Mouse (Mus musculus) heart, postnatal 25 days (tissue): ENCODE measurements around the gene Cntrl. TPM values are rescaled to one million over a fixed set of nuclear protein-coding genes. Genes with fewer than 3 reads are reported as not detected.

Source experiments
- DNase-seq: peaks from one replicate; pipeline ENCODE4 v3.0.0; 2022; ENCODE audit warnings: low spot score
- intact Hi-C: fragments of 180-260 bp; cut with DNase I; formaldehyde crosslinking; loops from one replicate; pipeline ENCODE4 v1.15.1; 2025
- total RNA-seq, 2 experiments: library from RNA; stranded (reverse); gene quantifications; 2 replicates each; pipeline ENCODE4 v1.2.3; 2021

The Cntrl gene
- total RNA-seq, 2 experiments from 2014 or later = 6.5 to 7.1 TPM

- DNase-seq = no peak
- intact Hi-C loops = loop anchor here (5.0 to 10.0 kb wide), 3 partner anchors 61 to 334 kb away; partner anchors contain the start of genes Fbxw2 and Hspa5
Measured at GRCm38 (mm10) chr2:35108712-35109111, 580 bp upstream of the Cntrl start.

DNA sequence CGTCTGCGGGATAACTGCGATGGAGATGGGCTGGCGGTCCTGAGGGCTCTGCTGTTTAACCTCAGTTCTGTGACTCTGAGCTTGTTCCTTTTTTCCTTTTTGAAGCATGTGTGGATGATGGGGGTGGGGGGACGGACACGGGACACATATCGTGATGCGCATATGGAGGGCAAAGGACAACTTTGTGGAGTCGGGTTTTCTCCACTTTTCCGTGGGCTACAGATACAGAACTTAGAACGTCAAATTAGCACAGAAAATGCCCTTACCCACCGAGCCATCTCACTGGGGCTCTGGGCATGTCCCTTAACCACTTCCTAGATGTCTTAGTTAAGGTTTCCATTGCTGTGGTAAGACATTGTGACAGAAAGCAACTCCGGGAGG lies 622 bp downstream of the Cntrl start:
- DNase-seq = no peak
- intact Hi-C loops = loop anchor here (5.0 to 10.0 kb wide), 3 partner anchors 63 to 335 kb away; partner anchors contain the start of genes Fbxw2 and Hspa5

- intact Hi-C loops = no loop called here
- no peak for DNase-seq
Measured at GRCm38 (mm10) chr2:35110521-35110920, 1.2 kb downstream of the Cntrl start.

GRCm38 (mm10) chr2:35124716-35125115 lies 15.4 kb downstream of the Cntrl start:
- no peak for DNase-seq
- intact Hi-C loops = no loop called here

GRCm38 (mm10) chr2:35131491-35131890 lies 22.2 kb downstream of the Cntrl start:
- intact Hi-C loops = no loop called here

DNA sequence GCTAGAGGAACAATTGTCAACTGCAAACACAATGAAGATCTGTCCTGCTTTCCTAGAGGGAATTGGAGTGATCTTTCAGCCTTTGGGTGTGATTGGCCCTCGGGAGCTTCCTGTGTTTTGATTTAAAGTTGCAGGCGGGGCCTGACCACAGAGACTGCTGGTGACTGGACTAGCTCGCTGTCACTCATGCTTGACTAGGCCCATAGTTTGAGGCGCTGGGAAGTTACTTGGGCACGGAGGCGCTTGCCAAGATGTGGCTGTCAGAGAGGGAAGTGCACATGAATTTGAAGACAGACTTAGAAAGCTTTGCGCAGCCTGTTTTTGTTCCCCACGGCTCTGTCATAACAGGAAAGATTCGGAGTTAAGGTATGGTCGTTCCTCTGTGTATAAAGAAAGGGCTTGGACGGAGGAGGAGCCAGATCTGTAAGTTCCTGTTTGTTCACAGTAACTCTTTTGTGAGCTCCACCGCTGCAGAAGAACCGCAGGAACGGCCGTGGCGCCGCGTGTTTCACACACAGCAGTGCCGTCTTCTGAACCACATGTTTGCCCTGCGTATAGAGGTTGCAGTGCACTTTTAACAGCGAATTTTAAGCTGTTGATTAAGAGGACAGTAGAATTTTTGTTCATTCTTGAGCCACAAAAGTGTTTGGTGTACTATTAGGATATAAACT lies 22.8 kb downstream of the Cntrl start:
- intact Hi-C loops = no loop called here

More at GRCm38 (mm10) chr2:35131491-35131890, 22.2 kb downstream of the Cntrl start:
- no peak for DNase-seq

GRCm38 (mm10) chr2:35132662-35133055 lies 23.4 kb downstream of the Cntrl start:
- no peak for DNase-seq
- intact Hi-C loops = no loop called here

More for the DNA sequence above, 22.8 kb downstream of the Cntrl start:
- peak; percentile 94 for DNase-seq

DNA sequence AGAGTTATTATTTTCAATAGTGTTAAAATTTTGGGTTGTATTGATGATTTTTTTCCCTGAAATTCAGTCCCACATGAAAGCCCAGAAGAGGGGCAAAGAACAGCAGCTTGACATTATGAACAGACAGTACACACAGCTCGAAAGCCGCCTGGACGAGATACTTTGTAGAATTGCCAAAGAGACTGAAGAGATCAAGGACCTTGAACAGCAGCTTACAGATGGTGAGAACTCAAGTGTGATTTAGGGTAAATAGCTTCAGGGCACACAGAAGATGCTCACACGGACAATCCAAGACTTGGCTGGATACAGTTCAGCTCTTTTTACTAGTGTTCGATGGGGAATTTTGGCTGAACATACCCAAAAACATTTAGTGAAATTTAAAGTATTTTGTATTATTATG lies 24.6 kb downstream of the Cntrl start:
- intact Hi-C loops = no loop called here

GRCm38 (mm10) chr2:35138576-35138975 lies 29.3 kb downstream of the Cntrl start:
- intact Hi-C loops = no loop called here
- no peak for DNase-seq

More for the DNA sequence above, 24.6 kb downstream of the Cntrl start:
- no peak for DNase-seq

GRCm38 (mm10) chr2:35141673-35142072 lies 32.4 kb downstream of the Cntrl start:
- no peak for DNase-seq
- intact Hi-C loops = no loop called here

- no peak for DNase-seq
- intact Hi-C loops = no loop called here
Measured at GRCm38 (mm10) chr2:35148806-35149205, 39.5 kb downstream of the Cntrl start.

DNA sequence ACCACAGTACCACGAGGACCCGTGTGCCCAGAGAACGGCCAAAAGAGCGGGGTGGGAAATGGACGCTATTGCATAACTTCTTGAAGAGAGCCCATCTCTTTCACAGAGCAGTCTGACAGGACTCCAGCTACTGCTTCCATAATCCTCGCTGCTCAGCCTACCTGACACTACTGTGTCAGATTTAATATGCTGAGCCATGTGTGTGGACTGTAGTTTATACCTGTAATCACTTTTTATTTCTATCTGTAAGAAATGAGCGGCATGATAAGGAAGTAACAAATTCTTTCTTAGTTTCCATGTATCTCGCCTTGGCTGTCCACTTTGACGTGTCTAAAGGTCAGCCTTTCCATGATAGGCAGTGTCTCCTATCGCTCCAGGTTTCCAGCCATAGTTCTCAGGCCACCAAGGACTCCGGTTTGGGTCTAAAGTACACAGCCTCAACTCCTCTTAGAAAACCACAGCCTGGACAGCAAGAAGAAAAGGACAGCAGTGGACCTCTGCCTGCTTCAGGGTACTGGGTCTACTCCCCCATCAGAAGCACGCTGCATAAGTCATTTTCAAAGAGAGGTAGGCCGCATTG lies 42.1 kb downstream of the Cntrl start:
- no peak for DNase-seq
- intact Hi-C loops = no loop called here

GRCm38 (mm10) chr2:35153179-35153578 lies 43.9 kb downstream of the Cntrl start:
- intact Hi-C loops = no loop called here
- DNase-seq = no peak

- DNase-seq = no peak
- intact Hi-C loops = no loop called here
Measured at GRCm38 (mm10) chr2:35153844-35154554, 44.7 kb downstream of the Cntrl start.

DNA sequence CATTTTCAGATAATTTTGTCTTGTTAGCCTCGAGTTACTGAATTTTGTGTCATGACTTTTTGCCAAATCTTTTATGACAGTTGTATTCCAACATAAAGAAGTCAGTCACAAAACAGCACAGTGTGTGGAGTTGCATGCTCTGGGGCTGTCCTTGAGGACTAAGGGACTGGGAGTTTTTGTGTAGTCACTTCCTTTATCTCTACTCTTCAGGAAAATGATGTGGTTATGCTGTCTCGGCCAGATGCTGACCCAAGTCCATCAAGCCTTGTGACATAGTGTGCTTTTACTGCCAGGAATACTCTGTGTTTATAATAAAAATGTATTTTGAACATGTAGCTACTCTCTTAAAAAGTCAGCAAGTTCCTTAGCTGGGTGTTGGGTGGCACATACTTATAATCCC lies 47.7 kb downstream of the Cntrl start:
- DNase-seq = no peak
- intact Hi-C loops = no loop called here

DNA sequence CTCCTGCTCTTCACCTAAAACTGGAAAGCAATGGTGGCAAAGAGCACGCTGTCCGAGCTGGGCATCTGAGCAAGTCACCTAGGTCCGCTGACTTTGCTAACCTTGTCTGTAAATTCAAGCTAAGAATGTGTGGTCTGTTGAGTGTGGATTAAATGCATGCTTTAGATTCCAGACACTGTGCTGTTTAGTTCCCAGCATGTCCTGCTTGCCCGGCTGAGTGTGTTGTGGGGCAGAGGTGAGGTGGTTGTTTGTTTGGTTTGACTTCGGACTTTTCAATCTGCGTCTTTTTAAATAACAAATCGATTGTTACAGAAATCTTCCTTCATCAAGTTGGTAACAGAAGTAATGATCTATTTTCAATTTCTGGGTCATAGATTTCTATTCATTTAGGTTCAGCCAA lies 48.5 kb downstream of the Cntrl start:
- intact Hi-C loops = no loop called here
- DNase-seq = no peak

- DNase-seq = no peak
- intact Hi-C loops = no loop called here
Measured at GRCm38 (mm10) chr2:35158358-35158757, 49.1 kb downstream of the Cntrl start.

- intact Hi-C loops = no loop called here
- no peak for DNase-seq
Measured at GRCm38 (mm10) chr2:35160206-35160605, 50.9 kb downstream of the Cntrl start.

GRCm38 (mm10) chr2:35161846-35162488 lies 52.7 kb downstream of the Cntrl start:
- DNase-seq = no peak
- intact Hi-C loops = no loop called here

- no peak for DNase-seq
- intact Hi-C loops = no loop called here
Measured at GRCm38 (mm10) chr2:35163396-35163795, 54.1 kb downstream of the Cntrl start.

GRCm38 (mm10) chr2:35165416-35165815 lies 56.1 kb downstream of the Cntrl start:
- no peak for DNase-seq
- intact Hi-C loops = no loop called here
